Mouse (Mus musculus): ENCODE results near the gene Pold3.

- TF ChIP-seq CTCF (IDR thresholded peaks at IDR 0.05; ENCODE audit: control insufficient read depth, insufficient read depth, insufficient read length) (no peak), MYOD1 (IDR thresholded peaks at IDR 0.05; ENCODE audit: control insufficient read depth, insufficient read length, low read depth) (no peak), MAX (IDR thresholded peaks at IDR 0.05) (no peak), USF1 (IDR thresholded peaks at IDR 0.05; ENCODE audit: low read depth) (no peak)
Observed at GRCm38 (mm10) chr7:100111506-100111905, 9.9 kb downstream of the Pold3 start.

All from C2C12 (cell line).